Mouse (Mus musculus) hindbrain, embryonic 15.5 days (tissue): ENCODE measurements at regions not wholly inside any gene's neighbourhood (a gene's known extent, or its start where the extent isn't known, plus 50 kb on each side); places are given as distances from the start of the nearest gene placed in this dataset.

Experiments used
- ATAC-seq: fragments of 200-750 bp; cut with Nextera tagmentation; 2 replicates; pipeline ENCODE4 v1.8.0; 2017; ENCODE audit warnings: low read depth, moderate number of reproducible peaks, moderate TSS enrichment; ENCODE audit not compliant: low FRiP score
- H3K27ac ChIP-seq: fragments of 300-500 bp; sonication (generic); replicated peaks from 2 replicates; pipeline ENCODE4 v1.5.1; 2015; ENCODE audit warnings: mild to moderate bottlenecking, inconsistent platforms
- H3K27me3 ChIP-seq: fragments of 300-500 bp; sonication (generic); 2 replicates; pipeline ENCODE4 v1.6.1; 2015; ENCODE audit warnings: control low read depth, inconsistent platforms
- H3K36me3 ChIP-seq: fragments of 300-500 bp; sonication (generic); 2 replicates; pipeline ENCODE4 v1.6.1; 2015; ENCODE audit warnings: control low read depth, inconsistent platforms
- H3K4me1 ChIP-seq: fragments of 300-500 bp; sonication (generic); replicated peaks from 2 replicates; pipeline ENCODE4 v1.6.1; 2015; ENCODE audit warnings: control low read depth, inconsistent platforms
- H3K4me2 ChIP-seq: fragments of 300-500 bp; sonication (generic); 2 replicates; pipeline ENCODE4 v1.6.1; 2015; ENCODE audit warnings: moderate library complexity, mild to moderate bottlenecking, inconsistent platforms
- H3K4me3 ChIP-seq: fragments of 300-500 bp; sonication (generic); 2 replicates; pipeline ENCODE4 v1.5.1; 2015; ENCODE audit warnings: mild to moderate bottlenecking, inconsistent platforms
- H3K9ac ChIP-seq: fragments of 300-500 bp; sonication (generic); 2 replicates; pipeline ENCODE4 v1.6.1; 2015; ENCODE audit warnings: inconsistent platforms
- H3K9me3 ChIP-seq: fragments of 300-500 bp; sonication (generic); 2 replicates; pipeline ENCODE4 v1.6.1; 2016; ENCODE audit warnings: control low read depth, inconsistent platforms
- WGBS: fragments of 180-500 bp; shearing (Covaris S2); methylation state at CpG from one replicate; pipeline ENCODE4 v1.1.7; 2015; 5-methylcytosine and 5-hydroxymethylcytosine counted together

DNA sequence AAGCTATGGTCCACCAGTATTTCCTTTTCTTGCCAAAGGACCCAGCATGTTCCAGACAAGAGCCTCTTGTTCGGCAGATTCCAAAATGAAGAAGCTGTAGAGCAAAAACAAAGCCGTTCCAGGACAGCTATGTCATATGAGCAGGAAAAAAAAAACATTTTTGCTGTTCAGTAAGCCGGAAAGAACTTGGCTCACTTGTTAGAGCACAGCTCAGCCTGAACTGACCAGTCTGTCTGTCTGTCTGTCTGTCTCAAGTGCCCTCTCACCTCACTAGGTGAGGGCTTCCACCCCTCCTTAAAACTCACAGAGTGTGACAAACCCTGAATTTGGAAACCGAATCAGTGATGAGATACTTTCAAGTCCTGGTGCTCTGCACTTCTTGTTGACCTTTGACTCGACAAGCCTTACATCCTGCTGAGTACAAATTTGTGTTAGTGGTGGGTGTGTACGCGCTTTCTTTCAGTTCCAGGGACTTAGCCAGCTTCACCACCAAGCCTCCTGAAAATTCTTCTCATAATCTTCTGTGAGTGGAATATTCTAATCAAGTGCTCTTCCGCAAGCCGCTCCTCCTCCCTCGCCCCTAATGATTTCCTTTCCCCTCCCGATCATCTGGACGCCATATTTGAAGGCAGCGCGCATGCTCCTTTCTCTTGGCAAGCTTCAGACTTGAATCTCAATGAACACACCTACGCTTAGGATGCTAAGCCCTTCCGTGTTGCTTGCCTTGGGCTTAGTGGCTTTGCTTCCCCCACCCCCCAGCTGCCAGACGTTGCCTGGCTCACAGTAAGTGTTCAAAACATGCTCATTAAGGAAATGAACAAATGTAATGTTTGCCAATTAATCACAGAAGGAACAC is 560.9 kb downstream of the Tox3 start:
- H3K27ac ChIP-seq: no peak overlapping the region
- peaks cover 13% of the 10 kb centered on the region for H3K27me3 ChIP-seq
- no peaks in the 10 kb centered on the region for H3K36me3 ChIP-seq
- WGBS: 51% methylated on average over 17 of the region's 17 CpGs
- no peaks in the 10 kb centered on the region for H3K9me3 ChIP-seq
- H3K4me1 ChIP-seq: peaks cover 12% of the 10 kb centered on the region
- no peak for ATAC-seq
- no peak overlapping the region for H3K4me3 ChIP-seq
- peak overlapping the region; percentile 20 for H3K4me2 ChIP-seq
- no peak overlapping the region for H3K9ac ChIP-seq

DNA sequence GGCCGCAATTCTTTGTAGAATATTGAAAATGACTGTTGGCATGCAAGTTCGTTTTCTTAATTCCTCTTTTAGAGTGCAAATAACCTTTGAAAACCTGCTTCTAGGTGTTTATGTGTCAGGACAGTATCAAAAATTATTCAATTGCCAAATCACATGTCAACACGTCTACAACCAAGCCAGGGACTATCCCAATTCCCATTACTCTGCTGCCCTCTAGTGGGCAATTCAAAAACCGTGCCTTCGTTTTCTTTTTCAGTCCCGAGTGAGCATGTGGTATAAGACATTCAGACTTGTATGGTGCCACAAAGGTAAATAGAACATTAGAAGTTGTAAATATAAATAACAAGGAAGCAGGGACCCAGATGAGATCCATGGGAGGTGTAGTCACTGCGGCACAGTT is 563.1 kb downstream of the Tox3 start:
- H3K36me3 ChIP-seq: no peaks in the 10 kb centered on the region
- no peak overlapping the region for H3K4me2 ChIP-seq
- H3K9ac ChIP-seq: no peak overlapping the region
- 16% methylated on average over 7 of the region's 7 CpGs for WGBS
- no peak overlapping the region for H3K4me3 ChIP-seq
- H3K4me1 ChIP-seq: peaks cover 12% of the 10 kb centered on the region
- no peaks in the 10 kb centered on the region for H3K9me3 ChIP-seq
- no peak for ATAC-seq
- H3K27ac ChIP-seq: no peak overlapping the region
- peaks cover 19% of the 10 kb centered on the region for H3K27me3 ChIP-seq

DNA sequence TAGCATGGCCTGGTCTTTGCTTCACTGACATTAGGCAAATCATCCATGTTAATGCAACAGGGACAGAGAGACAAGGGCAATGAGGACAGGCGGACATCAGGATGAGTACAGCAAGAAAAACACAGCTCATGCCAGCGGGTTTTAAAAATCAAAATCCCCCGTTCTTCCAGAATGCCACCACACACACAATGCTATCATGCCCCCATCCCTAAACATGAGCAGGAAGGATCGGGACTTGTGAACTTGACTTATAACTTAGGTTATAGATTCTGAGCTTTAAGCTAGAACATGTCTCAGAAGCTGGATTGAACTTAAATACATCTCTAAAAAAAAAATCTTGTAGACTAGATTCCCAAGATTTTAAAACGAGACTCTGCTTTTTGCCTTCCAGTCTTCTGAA is 564.8 kb downstream of the Tox3 start:
- Histone ChIP-seq H3K27me3 (peaks cover 19% of the 10 kb centered on the region), H3K27ac (no peak overlapping the region), H3K9me3 (no peaks in the 10 kb centered on the region), H3K9ac (no peak overlapping the region), H3K4me2 (no peak overlapping the region), H3K4me3 (no peak overlapping the region), H3K36me3 (no peaks in the 10 kb centered on the region), H3K4me1 (peaks cover 12% of the 10 kb centered on the region)
- ATAC-seq: no peak
- WGBS: 67% methylated on average over 5 of the region's 5 CpGs

DNA sequence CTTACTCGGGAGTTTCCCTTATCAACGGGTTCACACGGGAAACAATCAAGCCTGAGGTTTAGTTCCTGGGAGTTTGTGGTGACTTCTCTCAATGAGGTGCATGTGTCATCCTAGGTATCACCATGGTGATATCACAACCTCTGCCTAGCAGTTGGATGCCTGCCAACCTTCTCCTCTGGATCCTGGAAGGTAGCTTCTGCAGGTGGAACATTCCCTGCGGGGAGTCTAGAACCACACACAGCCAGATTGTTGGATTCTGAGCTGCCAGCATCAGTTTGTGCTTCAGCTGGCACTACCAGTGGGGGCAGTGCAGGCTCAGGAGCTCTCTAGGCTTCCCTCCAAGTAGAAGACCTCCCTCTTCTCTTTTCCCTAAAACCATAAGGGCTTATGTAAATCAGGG is 581.8 kb downstream of the Tox3 start:
- WGBS: 68% methylated on average over 4 of the region's 4 CpGs
- H3K4me3 ChIP-seq: no peak overlapping the region
- ATAC-seq: no peak
- H3K27me3 ChIP-seq: no peaks in the 10 kb centered on the region
- no peaks in the 10 kb centered on the region for H3K9me3 ChIP-seq
- no peak overlapping the region for H3K4me2 ChIP-seq
- no peaks in the 10 kb centered on the region for H3K36me3 ChIP-seq
- no peaks in the 10 kb centered on the region for H3K4me1 ChIP-seq
- no peak overlapping the region for H3K27ac ChIP-seq
- no peak overlapping the region for H3K9ac ChIP-seq

DNA sequence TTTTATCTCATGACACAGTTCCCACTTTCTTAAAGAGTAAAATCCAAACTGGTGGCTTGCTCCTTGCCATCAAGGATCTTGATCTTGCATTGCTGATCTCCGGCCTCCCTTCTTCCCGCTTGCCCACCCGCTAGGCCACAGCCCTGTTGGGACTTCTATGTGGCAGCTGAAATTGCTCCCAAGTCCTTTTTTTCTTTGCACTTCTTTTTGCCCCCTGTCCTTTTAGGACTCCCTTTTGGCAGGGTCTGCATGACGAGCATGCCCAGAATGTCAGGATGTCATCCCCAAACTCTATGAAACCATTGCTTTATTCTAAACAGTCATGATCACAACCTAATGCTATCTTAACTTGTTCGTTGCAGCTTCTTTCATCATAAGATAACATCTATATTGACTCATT is 588.6 kb downstream of the Tox3 start:
- Histone ChIP-seq H3K4me3 (no peak overlapping the region), H3K9me3 (no peaks in the 10 kb centered on the region), H3K36me3 (no peaks in the 10 kb centered on the region), H3K27me3 (no peaks in the 10 kb centered on the region), H3K4me1 (no peaks in the 10 kb centered on the region), H3K27ac (no peak overlapping the region), H3K9ac (no peak overlapping the region), H3K4me2 (no peak overlapping the region)
- WGBS: 95% methylated on average over 5 of the region's 5 CpGs
- ATAC-seq: no peak

DNA sequence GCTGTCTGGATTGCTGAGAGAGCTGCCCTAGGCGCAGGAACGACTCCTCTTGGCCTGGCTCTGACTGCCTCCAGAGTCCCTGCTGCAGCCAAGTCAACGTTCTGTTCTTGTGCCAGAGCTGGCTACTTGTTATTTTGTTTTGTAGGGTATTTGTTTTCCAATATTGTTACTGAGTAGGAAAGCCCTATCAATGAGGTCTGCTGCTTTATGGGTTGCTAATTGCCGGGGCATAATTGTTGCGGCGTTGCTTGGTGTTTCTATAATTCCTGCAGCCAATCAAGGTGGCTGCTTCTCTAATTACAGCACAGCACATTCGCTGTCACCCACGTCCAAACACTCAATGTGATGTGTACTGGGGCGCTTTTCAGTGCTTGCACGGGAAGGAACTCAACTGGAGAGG is 589.4 kb downstream of the Tox3 start:
- H3K4me3 ChIP-seq: no peak overlapping the region
- H3K4me1 ChIP-seq: no peaks in the 10 kb centered on the region
- no peak overlapping the region for H3K27ac ChIP-seq
- H3K27me3 ChIP-seq: no peaks in the 10 kb centered on the region
- ATAC-seq: no peak
- no peaks in the 10 kb centered on the region for H3K9me3 ChIP-seq
- no peak overlapping the region for H3K4me2 ChIP-seq
- no peaks in the 10 kb centered on the region for H3K36me3 ChIP-seq
- no peak overlapping the region for H3K9ac ChIP-seq
- WGBS: 67% methylated on average over 10 of the region's 10 CpGs

DNA sequence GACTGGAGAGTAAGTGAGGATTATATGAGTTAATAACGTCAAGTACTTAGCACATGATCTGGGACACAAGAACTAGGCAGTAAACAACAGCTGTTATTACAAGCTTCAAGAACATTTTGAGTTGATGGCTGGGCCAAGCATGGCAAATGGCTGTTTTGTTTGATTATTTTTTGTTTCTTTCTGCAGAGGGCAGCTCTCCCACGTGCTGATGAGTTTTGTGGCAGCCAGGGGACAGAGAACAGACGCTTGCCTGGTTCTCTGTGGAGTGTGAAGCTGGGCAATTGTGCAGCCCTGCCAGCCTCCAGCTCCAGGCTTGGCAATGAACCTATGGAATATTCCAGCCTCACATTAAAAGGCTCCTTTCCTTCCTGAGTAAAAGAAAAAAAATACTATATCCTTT is 592.2 kb downstream of the Tox3 start:
- Histone ChIP-seq H3K4me2 (no peak overlapping the region), H3K36me3 (no peaks in the 10 kb centered on the region), H3K9ac (no peak overlapping the region), H3K27ac (no peak overlapping the region), H3K4me3 (no peak overlapping the region), H3K27me3 (no peaks in the 10 kb centered on the region), H3K4me1 (no peaks in the 10 kb centered on the region), H3K9me3 (no peaks in the 10 kb centered on the region)
- WGBS: 37% methylated on average over 3 of the region's 3 CpGs
- ATAC-seq: no peak

DNA sequence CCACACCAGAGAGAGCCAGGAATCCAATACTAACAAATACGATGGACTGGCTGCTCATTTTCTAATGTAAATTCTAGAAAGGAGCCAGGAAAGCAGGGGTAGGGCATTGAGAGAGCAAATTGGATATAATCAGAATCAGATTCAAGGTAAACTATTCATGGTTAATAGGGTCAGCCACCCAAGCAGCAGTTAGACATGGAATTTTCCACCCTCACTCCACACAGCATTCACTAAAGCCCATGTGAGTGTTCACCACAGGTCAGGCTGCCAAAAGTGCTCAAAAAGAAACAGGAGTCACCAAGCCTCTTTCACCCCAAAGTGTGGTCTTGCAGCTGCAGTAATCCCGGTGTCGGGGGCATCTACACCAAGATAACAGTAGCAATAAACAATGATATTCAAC is 596.9 kb downstream of the Tox3 start:
- no peak overlapping the region for H3K27ac ChIP-seq
- no peaks in the 10 kb centered on the region for H3K9me3 ChIP-seq
- WGBS: 89% methylated on average over 3 of the region's 3 CpGs
- no peak overlapping the region for H3K4me3 ChIP-seq
- no peaks in the 10 kb centered on the region for H3K4me1 ChIP-seq
- no peak overlapping the region for H3K4me2 ChIP-seq
- ATAC-seq: no peak
- no peaks in the 10 kb centered on the region for H3K27me3 ChIP-seq
- H3K9ac ChIP-seq: no peak overlapping the region
- H3K36me3 ChIP-seq: no peaks in the 10 kb centered on the region

DNA sequence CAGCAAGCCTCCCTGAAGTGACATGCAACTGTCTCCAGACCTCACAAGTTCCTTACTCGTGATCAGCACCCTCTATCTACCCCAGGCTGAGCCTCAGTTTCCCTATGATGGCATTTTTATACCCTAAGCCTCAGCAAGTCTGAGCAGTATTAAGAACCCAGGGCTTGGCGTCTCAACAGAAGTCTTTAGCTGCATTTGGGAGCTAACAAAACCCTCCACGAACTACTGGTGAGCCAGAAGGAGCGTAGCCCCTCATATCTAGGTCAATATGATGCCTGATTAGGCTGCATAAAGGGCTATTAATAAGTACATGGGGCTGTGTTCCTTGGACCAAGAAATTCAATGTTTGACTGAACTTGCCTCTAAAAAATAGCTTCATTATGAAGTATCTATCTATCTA is 600.4 kb downstream of the Tox3 start:
- Histone ChIP-seq H3K9ac (no peak overlapping the region), H3K9me3 (no peaks in the 10 kb centered on the region), H3K4me1 (peaks cover 15% of the 10 kb centered on the region), H3K36me3 (no peaks in the 10 kb centered on the region), H3K4me2 (no peak overlapping the region), H3K4me3 (no peak overlapping the region), H3K27ac (no peak overlapping the region), H3K27me3 (no peaks in the 10 kb centered on the region)
- 76% methylated on average over 4 of the region's 4 CpGs for WGBS
- ATAC-seq: no peak

DNA sequence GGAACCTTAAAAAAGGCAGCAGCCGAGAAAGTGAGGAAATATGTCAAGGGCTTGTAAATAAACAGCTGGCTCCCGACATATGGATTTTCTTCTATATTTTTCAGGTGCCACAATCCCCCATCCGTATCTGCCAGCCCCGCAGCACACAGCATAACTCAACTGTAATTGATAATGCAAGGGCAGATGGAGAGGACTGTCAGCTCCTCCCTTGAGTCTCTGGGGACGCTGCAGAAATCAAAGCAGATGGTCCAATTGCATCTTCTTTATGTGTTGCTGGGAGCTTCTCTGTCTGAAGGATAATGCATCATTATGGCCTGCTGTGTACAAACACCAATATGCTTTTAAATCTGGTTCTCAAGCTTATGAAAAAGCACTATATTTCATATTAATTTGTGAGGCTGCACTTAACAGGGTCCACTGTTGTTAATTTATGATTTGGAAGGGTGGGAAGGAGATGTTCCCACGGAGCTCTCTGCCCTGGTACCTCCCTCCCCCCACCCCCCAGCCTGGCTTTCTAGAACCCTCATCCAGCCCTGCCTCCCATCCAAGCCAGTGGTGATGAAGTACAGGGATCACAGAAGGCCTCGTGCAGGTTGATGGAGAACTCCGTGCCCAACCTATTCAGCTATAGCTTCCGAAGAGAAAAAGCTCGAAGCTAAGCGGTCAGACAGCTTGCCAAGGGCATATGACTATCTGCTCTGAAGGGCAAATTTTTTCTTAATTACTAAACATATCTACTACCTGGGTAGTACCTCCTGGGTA is 603.7 kb downstream of the Tox3 start:
- H3K4me3 ChIP-seq: no peak overlapping the region
- H3K9ac ChIP-seq: no peak overlapping the region
- WGBS: 44% methylated on average over 11 of the region's 11 CpGs
- H3K9me3 ChIP-seq: no peaks in the 10 kb centered on the region
- H3K36me3 ChIP-seq: no peaks in the 10 kb centered on the region
- peak overlapping the region; percentile 47; the same call in 1 of the 2 replicates for H3K27ac ChIP-seq
- no peak overlapping the region for H3K4me2 ChIP-seq
- ATAC-seq: peak; percentile 78; the same call in 1 of the 2 replicates
- no peaks in the 10 kb centered on the region for H3K27me3 ChIP-seq
- H3K4me1 ChIP-seq: peaks cover 15% of the 10 kb centered on the region

DNA sequence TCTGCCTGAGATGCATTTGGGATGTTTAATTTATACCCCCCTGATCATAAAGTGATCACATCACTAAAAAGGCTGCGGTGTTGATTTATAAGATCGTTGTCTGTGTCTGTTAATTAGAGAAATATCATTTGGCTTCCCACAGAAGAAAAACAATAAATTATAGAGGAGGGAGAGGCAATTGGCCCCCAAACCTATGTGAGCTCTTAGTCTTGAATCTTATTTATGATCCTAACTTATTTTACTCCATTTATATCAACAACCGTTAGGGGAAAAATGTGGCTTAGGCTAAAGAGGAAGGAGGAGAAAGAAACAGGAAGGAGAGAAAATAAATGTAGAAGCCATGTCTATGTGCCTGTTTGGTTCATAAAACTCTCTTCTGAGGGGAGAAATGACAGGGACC is 609.5 kb downstream of the Tox3 start:
- Histone ChIP-seq H3K4me1 (no peaks in the 10 kb centered on the region), H3K27me3 (no peaks in the 10 kb centered on the region), H3K4me2 (no peak overlapping the region), H3K9me3 (no peaks in the 10 kb centered on the region), H3K4me3 (no peak overlapping the region), H3K9ac (no peak overlapping the region), H3K36me3 (no peaks in the 10 kb centered on the region), H3K27ac (no peak overlapping the region)
- no peak for ATAC-seq
- WGBS: 81% methylated on average over 3 of the region's 3 CpGs

DNA sequence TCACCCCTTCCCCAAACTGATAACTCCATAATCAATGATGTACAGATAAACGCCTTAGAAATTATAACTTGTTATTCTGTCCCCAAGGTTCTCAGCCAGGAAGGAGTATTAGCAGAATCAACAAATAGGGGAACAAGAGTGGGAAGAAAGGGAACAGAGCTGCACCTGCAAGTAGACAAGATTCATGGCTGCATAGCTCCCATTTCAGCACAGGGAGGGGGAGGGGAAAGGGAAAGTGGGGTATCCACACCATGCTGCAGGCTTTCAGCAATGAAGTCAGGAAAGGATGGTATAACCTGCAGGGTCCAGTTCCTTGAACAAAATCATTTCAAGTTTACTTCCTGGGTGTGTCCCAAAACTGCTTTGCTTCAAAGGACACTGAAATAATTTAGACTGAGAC is 610.5 kb downstream of the Tox3 start:
- Histone ChIP-seq H3K9me3 (no peaks in the 10 kb centered on the region), H3K4me1 (no peaks in the 10 kb centered on the region), H3K4me3 (no peak overlapping the region), H3K27me3 (no peaks in the 10 kb centered on the region), H3K4me2 (no peak overlapping the region), H3K36me3 (no peaks in the 10 kb centered on the region), H3K27ac (no peak overlapping the region), H3K9ac (no peak overlapping the region)
- 96% methylated on average over 1 of the region's 1 CpGs for WGBS
- ATAC-seq: no peak
